Mouse (Mus musculus) cerebellum, adult (tissue): ENCODE measurements around the gene B3gnt8.
"Not testable (repeated sequence)": the region's sequence is repeated elsewhere in the genome, so short reads cannot be mapped to it uniquely, and the experiment has no call there.

Source experiments
- ATAC-seq: cut with Nextera tagmentation; 2 replicates; pipeline ENCODE4 v1.9.2; 2017; ENCODE audit warnings: mild to moderate bottlenecking, moderate library complexity, mixed read lengths; ENCODE audit not compliant: insufficient number of reproducible peaks, low FRiP score, low TSS enrichment

Gene B3gnt8

DNA sequence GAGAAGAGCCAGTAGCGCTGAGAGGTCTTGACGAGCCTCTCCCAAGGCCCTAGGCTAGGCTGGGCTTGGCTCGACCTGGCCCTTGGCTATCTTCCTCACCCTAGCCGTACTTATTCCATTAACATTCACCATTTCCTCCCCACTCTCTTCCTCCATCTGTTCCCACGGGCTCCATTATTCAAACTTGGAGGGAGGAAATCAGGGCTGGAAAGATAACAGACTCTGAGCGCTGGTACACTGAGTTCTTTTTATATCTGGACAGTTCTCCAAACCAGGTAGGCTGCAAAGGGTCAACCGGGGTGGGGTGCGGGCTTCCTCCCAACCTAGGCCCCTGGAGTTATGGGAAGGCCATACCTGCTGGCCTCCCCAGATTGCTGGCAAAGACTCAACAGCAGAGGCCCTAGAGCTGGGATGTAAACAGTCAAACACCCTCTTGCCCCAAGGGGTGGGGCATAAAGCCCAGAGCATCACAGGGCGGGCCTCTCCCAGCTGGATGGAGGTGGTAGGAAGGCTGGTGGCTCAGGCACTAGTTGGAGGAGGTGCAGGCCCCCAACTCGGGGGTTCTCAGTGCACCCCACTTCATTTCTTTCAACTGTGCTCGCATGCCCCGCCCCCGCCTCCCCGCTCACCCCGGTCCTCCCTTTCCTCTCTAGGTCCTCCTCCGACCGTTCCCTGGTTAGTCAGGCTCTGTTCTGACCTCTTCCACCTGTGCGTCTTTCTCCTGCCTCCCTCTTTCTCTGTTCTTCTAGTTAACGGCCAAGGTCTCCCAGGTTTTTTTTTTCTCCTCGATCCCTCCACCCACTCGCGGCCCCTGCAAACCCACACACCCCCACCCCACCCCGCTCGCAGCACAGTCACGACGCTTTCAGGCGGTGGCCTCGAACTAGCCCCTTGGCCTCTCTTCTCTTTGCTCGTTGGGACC is at the start of gene B3gnt8:
B3gnt8 (plus strand) TSS at position 146 of the 922 bp plus-strand sequence.
- ATAC-seq = 0 out of 2 replicates have a peak, but pooled peaks have one; percentile 24

DNA sequence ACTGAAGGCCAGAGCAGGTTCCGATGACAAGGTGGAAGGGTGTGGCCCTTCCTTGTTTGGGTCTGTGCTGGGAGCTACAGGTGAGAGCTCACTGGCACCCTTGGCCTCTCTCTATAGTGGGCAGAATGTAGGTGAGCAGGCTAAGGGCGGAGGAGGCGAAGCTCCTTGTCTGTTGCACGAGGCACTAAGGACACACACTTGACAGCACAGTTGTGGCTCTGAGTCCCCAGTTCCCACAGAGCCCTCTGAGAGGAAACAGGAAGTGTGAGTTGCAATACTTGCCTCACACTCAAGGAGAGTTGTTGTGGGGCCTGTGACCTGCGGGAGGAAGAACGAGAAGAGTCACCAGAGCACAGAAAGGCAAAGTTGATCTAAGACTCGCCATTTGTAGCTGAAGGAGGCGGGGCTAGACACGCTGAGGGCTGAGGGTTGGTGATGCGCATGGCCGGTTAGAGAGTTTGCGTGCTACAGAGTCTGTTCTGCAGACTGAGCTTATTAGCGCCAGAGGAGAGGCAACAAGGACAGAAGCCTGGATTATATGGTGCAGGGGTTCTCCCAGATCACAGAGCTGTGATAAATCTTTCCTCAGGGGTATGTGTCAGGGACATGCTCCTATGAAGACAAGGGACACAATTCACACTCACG is 49.5 kb upstream of the B3gnt8 start:
- ATAC-seq = not testable (repeated sequence)

DNA sequence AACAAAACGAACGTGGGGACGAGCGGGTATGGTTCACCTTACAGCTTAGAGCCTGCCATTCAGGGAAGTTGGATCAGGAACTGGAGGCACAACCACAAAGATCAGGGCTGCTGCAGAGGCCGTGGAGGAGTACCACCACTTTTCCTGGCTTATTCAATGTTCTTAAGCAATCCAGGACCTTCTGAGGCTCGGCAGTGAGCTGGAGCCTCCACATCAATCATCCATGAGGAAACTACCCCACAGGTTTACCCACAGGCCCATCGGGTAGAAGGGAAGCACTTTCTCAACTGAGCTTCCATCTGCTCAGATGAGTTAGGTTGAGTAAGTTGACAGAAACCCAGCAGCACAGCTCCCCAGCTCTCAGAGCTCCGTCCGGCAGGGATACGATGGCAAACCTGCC is 47.0 kb upstream of the B3gnt8 start:
- no peak for ATAC-seq

DNA sequence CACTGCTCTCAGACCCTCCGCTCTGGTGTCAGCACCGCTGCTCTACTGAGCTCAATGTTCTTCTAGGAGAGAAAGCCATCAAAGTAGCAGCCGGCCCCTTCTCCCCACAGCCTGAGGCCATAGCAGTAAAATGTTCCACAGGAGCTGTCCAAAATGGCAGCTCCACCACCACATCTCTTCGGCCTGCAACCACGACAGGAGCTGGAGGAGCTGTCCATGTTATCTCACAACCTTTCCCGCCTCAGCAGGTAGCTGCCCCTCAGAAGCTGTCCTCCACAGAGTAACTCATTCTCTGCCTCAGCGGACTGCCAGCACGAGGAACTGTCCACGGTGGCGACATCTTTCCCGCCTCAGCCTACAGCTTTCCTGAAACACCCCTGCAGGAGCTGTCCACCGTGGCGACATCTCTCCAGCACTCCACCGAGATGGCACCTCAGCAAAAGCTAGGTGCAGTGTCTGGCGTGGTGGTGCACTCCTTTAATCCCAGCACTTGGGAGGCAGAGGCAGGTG is 44.1 kb upstream of the B3gnt8 start:
- ATAC-seq = no peak

DNA sequence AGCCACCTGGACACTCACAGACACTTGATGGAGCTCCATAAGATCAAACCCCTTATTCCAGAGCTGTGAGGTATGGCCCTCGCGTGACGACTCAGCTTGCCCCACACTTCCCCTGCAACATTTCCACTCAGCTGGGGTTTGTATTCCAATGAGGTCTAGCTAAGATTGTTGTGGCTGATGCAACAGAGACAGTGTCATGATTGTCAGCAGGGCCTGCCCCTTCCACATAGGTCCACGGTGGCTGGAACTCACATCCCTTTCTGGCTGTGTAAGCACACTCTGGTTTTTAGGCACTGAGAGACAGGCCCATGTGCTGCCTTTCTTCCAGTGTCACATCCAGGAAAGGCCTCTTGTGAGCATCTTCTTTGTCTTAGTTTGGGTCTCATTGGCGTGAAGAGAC is 41.8 kb upstream of the B3gnt8 start:
- no peak for ATAC-seq

DNA sequence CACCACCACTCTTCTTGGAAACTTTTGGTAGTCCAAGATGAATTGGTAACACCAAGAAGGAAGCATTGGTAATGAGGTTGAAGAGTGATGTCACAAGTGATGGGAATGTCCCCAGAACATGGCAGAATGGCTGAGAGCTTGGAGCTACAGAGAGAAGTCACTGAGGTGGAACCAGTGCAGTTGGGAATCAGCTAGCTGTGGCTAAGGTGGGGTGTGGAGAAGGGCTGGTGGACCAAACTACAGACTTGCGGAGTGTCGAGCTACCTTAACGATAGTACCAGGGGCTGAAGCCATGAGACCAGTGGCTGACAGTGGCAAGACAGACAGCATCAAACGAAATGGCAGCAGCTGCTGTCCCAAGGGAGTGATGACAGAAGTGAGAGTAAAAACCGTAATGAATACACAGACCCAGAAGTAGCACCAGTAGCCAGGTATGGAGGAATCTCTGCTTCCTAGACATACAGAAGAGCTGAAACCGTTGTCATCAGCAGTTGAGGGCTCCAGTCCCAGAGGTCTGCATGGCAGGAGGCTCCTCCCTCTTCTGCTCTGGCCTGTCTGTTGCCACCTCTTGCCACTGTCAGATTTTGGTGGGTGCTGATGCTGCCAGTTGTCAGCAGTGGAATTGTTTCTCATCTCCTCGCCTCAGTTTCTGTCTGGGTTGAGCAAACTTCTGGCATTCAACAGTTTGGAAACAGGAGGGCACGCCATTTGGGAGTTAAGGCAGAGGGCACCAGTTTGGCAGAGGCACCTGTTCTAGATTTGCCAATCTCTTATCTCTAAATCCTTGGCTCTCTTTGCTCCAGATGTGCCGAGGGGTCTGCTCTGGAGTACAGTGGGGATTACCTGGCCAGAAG is 40.9 kb upstream of the B3gnt8 start:
- no peak for ATAC-seq

DNA sequence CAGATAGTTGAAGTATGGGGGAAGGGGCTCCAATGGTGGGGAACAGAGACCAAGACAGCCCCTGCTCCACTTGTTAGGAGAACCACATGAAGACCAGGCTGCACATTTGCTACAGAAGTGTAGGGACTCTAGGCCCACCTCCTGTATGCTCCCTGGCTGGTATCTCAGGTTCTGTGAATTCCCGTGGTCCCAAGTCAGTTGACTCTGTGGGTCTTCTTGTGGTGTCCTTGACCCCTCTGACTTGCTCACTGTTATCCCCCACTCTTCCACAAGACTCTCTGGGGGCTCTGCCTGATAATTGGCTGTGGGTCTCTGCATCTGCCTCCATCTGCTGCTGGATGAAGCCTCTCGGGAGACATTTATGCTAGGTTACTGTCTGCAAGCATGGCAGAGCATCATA is 35.2 kb upstream of the B3gnt8 start:
- no peak for ATAC-seq

DNA sequence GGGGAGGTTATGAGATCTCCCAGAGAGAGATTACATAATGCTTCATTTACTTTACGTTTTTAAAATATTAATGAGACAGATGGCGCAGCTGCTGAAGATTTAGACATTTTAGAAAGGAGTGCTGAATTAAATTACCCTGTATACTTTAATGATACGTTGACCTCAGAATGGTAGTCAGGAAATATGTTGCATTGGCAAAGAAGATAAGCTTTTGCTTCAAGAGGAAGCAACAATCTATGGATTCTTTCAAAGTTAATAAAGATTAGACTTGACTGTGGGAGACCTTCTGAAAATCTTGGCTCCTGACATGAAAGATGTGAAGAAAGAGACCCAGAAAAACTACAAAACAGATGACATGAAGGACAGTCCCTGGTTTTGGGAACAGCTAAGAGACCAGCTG is 32.6 kb upstream of the B3gnt8 start:
- ATAC-seq = no peak

DNA sequence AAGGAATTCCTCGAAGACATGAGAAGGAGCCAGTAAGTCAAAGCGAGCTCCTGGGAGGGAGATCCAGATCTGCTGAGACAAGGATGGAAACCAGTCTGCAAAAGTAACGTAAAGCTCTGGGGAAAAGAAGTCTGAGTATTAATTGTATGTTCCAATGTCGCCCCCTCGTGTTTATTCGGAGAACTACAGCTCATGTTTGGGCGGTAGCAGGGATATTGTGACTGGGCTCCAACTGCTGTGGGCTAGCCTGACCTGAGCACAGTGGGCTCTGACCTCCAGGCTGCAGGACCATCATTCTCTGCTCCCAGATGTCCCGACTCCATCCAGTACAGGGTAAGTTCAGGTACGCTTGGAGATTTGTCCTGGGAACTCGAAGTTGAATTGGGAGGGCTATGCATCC is 26.8 kb upstream of the B3gnt8 start:
- no peak; the same call in 1 of the 2 replicates for ATAC-seq

DNA sequence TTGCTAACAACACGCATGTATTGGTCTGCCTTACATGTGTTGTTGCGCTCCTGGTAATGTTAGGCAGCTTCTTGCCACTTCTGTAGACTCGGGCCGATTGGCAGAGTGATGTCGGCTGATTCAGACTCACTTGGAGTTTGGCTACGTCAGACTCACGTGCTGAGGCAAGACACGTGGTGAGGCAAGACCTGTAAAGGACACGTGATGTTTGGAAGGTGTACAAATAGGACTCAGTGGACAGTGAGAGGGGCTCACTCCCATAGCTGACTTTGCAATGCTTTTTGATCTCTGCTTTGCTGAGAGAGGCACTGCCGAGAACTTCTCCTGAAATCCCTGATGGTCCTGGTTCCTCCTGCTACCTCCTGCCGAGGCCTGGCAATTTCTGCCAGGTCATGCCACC is 25.8 kb upstream of the B3gnt8 start:
- ATAC-seq = no peak

DNA sequence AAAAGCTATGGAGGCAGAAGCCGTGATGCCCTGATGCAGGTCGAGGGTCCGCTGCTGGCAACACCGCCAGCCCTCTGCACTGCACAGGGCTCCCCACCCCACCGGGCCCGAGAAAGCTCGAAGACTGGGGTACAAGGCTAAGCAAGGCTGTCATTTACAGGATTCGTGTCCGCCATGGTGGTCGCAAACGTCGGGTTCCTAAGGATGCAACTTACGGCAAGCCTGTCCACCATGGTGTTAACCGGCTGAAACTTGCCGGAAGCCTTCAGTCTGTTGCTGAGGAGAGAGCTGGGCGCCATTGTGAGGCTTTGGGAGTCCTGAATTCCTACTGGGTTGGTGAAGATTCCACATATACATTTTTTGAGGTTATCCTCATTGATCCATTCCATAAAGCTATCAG is 25.1 kb upstream of the B3gnt8 start:
- no peak for ATAC-seq

DNA sequence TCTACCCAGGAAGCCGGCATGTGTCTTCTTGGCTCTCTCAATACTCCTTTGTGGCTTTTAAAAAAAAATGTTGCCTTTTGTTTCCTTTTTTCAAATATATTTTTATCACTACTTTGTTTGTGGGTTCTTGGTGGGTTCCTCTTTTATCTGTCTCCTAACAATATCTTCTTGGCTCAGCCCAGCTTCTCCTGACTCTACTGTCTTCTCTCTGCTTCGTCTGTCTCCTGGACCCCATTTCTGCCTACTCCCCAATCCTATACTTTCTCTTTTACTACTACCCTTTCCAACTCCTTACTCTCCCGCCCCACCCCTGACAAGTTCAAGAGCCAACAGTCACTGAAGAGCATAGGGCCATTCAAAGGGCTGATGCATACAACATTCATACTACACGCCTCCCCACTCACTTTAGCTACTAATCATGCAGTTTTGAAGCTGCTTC is 19.8 kb upstream of the B3gnt8 start:
- no peak for ATAC-seq

DNA sequence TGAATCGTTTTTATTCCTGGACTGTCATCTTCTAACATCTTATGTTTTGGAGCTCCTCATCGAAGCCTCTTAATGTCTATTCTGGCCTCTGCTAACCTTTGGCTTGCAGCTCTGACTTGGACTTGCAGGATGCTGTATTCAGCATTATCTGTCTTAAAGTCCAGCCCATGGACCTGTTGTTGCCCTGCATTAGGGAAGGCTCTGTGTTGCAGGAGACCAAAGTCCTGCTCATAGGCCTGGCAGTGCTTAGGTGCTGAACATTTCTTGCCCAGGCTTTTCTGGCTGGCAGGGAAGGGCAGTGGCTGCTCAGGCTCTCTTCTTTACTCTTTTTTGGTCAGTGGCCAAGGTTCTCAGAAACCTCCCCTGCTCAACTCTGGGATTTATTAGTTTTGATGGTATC is 19.3 kb upstream of the B3gnt8 start:
- no peak for ATAC-seq

DNA sequence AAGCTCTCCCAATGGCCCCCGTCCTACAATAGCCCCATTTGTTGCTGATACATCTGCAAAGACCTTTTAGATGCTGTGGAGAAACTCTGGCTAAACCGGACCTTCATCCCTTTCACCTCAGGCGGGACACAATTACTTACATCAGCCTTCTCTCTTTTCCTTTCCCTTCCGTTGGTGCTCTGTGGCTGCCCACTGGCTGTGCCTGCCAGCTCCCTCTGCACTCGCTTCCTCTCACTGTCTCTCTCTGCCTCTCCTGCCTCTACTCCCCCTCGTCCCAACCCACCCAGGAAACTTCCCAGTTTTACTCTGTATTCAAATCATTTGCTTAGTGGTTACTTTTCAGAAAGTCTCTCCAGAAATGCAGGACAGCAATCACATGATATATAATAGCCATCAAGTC is 16.4 kb upstream of the B3gnt8 start:
- ATAC-seq = no peak

DNA sequence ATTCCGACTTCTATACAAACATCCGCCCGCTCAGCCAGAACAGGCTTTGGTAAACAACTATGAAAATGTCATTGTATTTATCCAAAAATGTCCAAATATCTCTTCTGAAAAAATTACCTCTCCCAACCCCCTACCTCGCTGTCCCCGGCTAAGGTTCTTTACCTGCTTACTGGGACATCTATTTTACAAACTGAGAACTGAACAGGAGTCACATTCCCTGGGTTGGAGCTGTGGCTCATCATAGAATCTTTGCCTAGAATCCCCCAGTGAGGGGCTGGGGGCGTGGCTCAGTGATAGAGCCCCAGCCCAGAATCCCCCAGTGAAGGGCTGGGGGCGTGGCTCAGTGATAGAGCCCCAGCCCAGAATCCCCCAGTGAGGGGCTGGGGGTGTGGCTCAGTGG is 15.0 kb upstream of the B3gnt8 start:
- no peak for ATAC-seq

DNA sequence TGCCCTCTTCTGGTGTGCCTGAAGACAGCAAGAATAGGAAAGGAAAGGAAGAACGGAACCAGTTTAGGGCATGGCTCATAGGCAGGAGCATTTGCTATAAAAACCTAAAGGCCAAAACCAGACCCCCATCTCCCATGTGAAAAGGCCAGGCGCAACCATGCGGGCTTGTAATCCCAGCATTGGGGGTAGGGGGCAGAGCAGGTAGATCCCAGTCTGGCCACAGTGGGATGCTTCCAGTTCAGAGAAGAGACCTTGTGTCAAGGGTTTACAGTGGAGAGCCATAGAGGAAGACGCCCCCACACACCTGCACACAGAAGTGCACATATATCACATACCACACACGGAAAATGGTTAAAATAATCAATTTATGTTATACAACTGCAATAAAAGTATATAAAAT is 12.4 kb upstream of the B3gnt8 start:
- no peak for ATAC-seq

DNA sequence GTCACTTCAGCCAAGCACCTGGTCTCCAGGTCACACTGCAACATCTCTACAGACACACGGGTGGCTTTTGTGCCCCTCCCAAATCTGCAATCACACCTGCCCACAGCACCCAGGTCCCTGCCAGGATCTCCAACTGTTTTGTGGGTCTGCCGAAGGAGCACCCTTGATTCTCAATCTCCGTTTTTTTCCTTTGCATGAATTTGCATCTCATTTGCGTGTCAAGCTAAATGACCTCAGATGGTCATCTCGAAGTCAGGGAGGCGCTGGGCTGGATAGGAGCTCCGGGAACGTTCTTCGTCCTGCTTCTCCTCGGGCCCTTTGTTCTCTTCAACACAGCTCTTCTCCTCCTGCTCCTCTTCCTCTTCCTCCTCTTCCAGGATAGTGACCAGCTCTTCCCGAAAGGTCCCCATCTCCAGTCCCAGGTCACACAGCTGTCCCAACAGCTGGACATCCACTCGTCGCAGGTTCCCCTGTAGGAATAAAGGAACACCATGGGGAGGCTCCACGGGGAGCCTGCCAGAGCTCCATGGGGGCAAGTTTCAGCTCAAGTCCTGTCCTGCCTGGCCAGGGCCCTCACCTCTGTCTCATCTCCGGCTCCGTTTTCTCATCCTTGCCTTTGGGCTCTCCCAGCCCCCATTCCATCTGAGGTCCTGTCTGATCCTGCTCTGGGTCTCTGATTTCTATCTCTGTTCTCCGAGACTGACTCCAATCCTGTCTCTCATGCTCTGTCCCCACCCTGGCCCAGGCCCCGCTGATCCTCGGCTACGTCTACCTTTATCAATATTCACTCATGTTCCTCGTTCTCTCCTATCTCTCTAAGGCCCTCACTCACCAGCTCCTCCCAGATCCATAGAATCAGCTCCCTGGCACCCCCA is 11.4 kb upstream of the B3gnt8 start:
- ATAC-seq = no peak

DNA sequence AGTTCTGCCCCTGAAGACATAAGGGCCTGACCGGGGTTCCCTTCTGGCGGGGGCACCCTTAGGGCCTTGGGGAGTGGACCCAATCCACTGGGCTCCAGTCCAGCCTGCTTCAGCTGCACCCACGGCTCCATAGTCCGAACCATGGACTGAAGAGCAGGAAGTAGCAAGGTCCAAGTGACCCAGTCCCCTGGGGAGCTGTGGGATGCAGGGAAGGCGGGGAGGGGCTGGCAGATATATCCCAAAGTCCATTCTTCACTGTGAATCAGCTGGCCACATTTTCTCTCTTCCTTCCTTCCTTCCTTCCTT is 10.8 kb upstream of the B3gnt8 start, which contains the start of gene Erich4:
Erich4 (minus strand) TSS at position 187 of the 306 bp plus-strand sequence.
- no peak for ATAC-seq

DNA sequence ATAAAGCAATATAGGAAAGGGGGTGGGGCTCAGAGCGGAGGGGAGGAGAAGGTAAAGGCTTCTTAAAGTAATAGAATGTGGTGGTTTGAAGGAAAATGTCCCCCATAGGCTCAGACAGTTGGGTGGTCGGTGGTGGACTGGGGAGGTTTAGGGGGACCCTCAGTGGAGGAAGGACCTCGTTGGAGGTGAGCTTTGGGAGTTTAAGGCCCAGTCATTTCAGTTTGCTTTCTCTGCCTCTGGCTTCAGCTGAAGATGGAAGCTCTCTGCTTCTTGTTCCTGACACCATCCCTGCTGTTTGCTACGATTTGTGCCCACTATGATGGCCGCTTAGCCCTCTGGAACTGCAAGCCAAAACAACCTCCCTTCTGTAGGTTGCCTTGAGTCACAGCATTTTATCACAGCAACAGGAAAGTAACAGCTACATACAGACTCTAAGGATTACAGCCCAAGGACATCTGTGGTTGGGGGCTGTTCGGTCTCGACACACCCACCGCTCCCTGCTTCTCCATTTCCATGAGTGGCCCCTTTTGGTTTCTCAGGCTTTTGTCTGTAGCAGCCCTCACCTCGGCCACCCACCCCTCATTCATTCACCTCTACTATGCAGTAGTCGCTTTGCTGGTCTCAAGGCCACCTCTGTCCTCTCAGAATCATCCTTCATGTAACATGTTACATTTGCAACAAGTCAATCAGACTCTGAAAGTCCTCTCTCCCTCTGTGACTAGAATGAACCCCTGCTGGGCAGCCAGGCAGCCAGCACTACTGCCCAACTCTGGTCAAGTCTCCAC is 8.9 kb upstream of the B3gnt8 start:
- ATAC-seq = no peak
